Mouse (Mus musculus): Measurements from ENCODE around the gene Arhgef1. TPM values are rescaled to one million over a fixed set of nuclear protein-coding genes. Genes with fewer than 3 reads are reported as not detected.

The Arhgef1 gene
- polyA plus RNA-seq, 1 experiment from 2014 or later: 101 TPM

DNA sequence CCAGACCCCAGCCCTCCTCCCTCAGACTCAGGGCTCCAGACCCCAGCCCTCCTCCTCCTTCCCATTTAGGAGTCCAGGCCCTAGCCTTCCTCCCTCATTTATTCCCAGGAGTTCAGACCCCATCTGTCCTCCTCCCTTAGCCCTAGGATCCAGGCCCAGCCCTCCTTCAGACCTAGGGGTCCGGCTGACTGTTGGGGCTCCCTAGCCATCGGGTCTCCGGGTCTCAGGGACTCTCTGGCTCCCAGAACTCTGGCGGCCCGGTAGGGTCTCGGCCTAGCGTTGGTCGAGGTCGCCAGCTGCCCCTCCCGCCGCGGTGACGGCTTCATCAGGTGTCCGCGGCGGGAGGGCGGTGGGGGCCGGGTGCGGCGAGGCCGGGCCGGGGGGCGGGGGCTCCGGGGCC, 51.3 kb downstream of the Arhgef1 start:
- no peaks in the 10 kb centered on the region for H3K36me3 ChIP-seq
- H3K4me3 ChIP-seq (replicated peaks): peak overlapping the region; percentile 44
- H3K4me1 ChIP-seq: peaks cover 25% of the 10 kb centered on the region
- no peak overlapping the region for H3K27ac ChIP-seq
- H3K27me3 ChIP-seq: peaks cover 85% of the 10 kb centered on the region
- no peaks in the 10 kb centered on the region for H3K9me3 ChIP-seq (replicated peaks)
- WGBS: 0% methylated on average over 15 of the region's 24 CpGs
- peak overlapping the region; percentile 31; the same call in 1 of the 2 replicates for H3K9ac ChIP-seq
- ATAC-seq (replicated peaks; ENCODE audit: low FRiP score): peak; percentile 22; the same call in 1 of the 2 replicates
- H3K4me2 ChIP-seq: peak overlapping the region; percentile 73

DNA sequence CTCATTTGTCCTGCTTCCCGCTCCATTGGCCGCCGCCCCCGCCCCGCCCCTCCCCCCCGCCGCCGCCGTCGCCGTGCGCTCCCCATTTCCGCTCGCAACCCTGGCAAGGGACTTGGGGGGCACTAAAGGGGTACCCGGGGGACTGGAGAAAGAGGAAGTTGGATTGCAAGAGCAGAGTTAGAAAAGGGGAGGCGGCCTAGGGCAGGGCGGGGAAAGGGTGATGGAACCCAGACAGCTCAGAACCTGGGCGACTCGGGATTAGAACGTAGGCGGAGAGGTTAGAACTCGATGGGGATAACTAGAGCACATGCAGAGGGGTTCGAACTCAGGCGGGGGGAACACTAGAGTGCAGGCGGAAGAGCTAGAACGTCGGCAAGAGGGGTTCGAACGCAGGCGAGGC, 51.7 kb downstream of the Arhgef1 start:
- Histone ChIP-seq H3K27me3 (peaks cover 80% of the 10 kb centered on the region), H3K36me3 (no peaks in the 10 kb centered on the region), H3K4me1 (peaks cover 25% of the 10 kb centered on the region), H3K27ac (no peak overlapping the region), H3K4me2 (peak overlapping the region; percentile 73), H3K9ac (peak overlapping the region; percentile 31; the same call in 1 of the 2 replicates), H3K9me3 (replicated peaks) (no peaks in the 10 kb centered on the region), H3K4me3 (replicated peaks) (peak overlapping the region; percentile 44)
- 1% methylated on average over 29 of the region's 30 CpGs for WGBS
- 0 out of 2 replicates have a peak, but pooled peaks have one; percentile 10 for ATAC-seq (replicated peaks; ENCODE audit: low FRiP score)

DNA sequence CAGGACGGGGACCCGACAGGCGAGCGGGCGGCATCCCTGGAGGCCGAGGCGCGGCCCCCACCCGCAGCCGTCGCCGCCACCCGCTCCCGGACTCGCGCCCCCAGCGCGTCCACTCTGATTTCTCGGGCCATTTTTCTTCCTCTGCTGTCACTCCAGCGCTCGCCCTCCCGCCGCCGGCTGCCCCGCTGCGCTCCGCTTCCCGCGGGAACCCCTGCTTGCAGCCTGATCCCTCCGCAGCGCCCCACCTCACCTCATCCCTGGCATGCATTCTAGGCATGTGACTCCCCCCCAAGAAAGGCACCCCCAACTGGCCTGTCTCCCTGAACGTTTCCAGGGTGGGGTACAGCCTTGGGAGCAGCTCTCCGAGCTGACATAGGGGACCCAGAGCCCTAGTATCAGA, 52.5 kb downstream of the Arhgef1 start:
- peaks cover 72% of the 10 kb centered on the region for H3K27me3 ChIP-seq
- H3K4me1 ChIP-seq: peaks cover 20% of the 10 kb centered on the region
- no peaks in the 10 kb centered on the region for H3K36me3 ChIP-seq
- no peaks in the 10 kb centered on the region for H3K9me3 ChIP-seq (replicated peaks)
- H3K27ac ChIP-seq: no peak overlapping the region
- 0 out of 2 replicates have a peak overlapping the region, but pooled peaks have one; percentile 27 for H3K9ac ChIP-seq
- no peak for ATAC-seq (replicated peaks; ENCODE audit: low FRiP score)
- H3K4me3 ChIP-seq (replicated peaks): peak overlapping the region; percentile 44
- H3K4me2 ChIP-seq: peak overlapping the region; percentile 73
- 3% methylated on average over 33 of the region's 33 CpGs for WGBS

DNA sequence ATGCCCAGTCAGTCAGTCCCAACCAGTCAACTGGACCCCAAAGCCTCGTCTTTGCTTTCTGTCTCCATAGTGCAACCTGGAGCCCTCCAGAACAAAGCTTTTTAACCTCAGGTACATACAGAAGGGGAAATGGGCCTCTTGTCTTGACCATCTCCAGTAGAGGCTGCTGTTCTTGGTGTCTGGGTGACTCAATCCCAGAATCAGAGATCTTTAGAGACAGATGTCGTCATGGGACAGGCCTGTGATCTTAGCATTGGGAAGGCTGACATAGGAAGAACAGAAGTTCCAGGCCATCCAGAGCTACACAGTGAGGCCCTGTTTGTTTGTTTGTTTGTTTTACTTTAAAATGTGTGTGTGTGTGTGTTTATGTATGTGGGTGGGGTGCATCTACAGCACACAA, 61.6 kb downstream of the Arhgef1 start:
- H3K27me3 ChIP-seq: no peaks in the 10 kb centered on the region
- H3K36me3 ChIP-seq: 0 out of 2 replicates have a peak, but pooled peaks cover under 1% of the 10 kb centered on the region
- no peak overlapping the region for H3K4me2 ChIP-seq
- WGBS: 70% methylated on average over 2 of the region's 2 CpGs
- no peak overlapping the region for H3K27ac ChIP-seq
- H3K4me1 ChIP-seq: 0 out of 2 replicates have a peak, but pooled peaks cover 2% of the 10 kb centered on the region
- no peaks in the 10 kb centered on the region for H3K9me3 ChIP-seq (replicated peaks)
- ATAC-seq (replicated peaks; ENCODE audit: low FRiP score): no peak
- no peak overlapping the region for H3K4me3 ChIP-seq (replicated peaks)
- H3K9ac ChIP-seq: no peak overlapping the region

DNA sequence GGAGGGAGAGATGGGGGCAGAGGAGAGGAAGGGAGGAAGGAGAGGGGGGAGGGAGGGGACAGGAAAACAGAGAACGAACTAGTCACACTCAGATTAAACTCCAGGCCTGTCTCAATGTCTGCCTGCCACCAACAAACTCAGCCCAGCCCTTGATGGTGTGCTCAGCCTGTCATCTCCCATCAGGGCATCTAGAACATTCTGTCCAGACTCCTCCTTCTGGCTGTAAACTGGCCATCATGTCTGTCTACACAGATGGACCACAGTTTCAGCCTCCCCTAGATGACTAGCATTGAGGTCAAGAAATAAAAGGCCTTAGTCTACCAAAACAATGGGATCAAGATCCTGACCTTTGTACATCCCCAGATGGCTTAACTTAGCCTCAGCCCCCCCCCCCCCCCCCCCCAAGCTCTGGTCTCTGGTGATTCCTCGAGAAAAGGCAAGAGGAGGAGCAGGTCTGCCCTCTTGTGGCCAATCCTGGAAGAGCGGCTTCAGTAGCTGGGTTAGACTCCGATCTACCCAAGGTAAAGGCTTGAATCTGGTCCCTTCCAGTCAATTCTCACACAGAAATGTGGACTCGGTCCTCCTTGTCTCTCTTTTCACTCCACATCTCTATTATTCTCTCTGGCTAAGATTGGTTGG, 62.3 kb downstream of the Arhgef1 start:
- Histone ChIP-seq H3K36me3 (peaks cover 8% of the 10 kb centered on the region), H3K27me3 (no peaks in the 10 kb centered on the region), H3K9me3 (replicated peaks) (no peaks in the 10 kb centered on the region), H3K4me3 (replicated peaks) (no peak overlapping the region), H3K9ac (no peak overlapping the region), H3K4me2 (no peak overlapping the region), H3K27ac (no peak overlapping the region), H3K4me1 (0 out of 2 replicates have a peak, but pooled peaks cover 2% of the 10 kb centered on the region)
- 11% methylated on average over 5 of the region's 5 CpGs for WGBS
- ATAC-seq (replicated peaks; ENCODE audit: low FRiP score): peak; percentile 57; the same call in 1 of the 2 replicates

GRCm38 (mm10) chr7:24967966-24968365, 65.3 kb downstream of the Arhgef1 start:
- H3K27me3 ChIP-seq: no peaks in the 10 kb centered on the region

DNA sequence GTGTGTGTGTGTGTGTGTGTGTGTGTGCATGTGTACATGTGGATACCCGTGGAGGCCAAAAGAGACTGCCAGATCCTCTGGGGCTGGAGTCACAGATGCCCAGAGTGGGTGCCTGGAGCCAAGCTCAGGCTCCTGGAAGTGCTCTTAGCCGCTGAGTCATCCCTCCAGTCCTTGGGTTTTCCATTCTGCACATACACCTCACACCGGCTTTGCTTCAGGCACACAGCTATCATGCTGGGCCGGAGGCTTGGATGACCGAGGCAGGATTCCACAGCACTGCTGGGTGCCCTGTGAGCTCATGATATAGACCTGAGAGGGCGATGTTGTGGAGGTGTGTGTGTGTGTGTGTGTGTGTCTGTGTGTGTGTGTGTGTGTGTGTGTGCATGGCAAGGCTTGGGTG, 65.8 kb downstream of the Arhgef1 start:
- H3K36me3 ChIP-seq: peaks cover 9% of the 10 kb centered on the region
- H3K27me3 ChIP-seq: no peaks in the 10 kb centered on the region
- no peak for ATAC-seq (replicated peaks; ENCODE audit: low FRiP score)
- H3K4me1 ChIP-seq: peaks cover 7% of the 10 kb centered on the region
- no peak overlapping the region for H3K27ac ChIP-seq
- no peaks in the 10 kb centered on the region for H3K9me3 ChIP-seq (replicated peaks)
- no peak overlapping the region for H3K4me2 ChIP-seq
- H3K4me3 ChIP-seq (replicated peaks): no peak overlapping the region
- 80% methylated on average over 6 of the region's 6 CpGs for WGBS
- H3K9ac ChIP-seq: no peak overlapping the region

More at GRCm38 (mm10) chr7:24967966-24968365, 65.3 kb downstream of the Arhgef1 start:
- H3K4me1 ChIP-seq: peaks cover 7% of the 10 kb centered on the region
- H3K4me3 ChIP-seq (replicated peaks): no peak overlapping the region
- H3K36me3 ChIP-seq: peaks cover 9% of the 10 kb centered on the region
- no peak for ATAC-seq (replicated peaks; ENCODE audit: low FRiP score)
- 86% methylated on average over 8 of the region's 8 CpGs for WGBS
- no peak overlapping the region for H3K9ac ChIP-seq
- H3K9me3 ChIP-seq (replicated peaks): no peaks in the 10 kb centered on the region
- H3K27ac ChIP-seq: no peak overlapping the region
- no peak overlapping the region for H3K4me2 ChIP-seq

DNA sequence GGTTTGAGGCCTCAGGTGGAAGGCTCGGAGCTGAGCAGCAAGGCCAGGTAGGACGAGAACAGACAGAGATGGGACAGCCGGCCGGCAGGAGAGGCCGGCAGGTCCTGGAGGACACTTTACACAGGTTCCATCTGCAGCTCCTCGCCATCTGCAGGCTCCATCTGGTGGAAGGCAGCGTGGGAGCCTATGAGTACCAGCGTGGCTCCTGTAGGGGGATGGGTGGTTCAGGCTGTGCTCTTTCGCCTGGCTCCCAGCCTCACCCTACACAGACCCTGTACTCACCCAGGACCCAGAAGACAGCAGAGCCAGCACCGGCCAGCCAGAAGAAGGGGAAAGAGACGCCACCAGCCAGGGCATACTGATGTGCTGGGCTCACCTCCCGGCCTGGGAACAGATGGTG, 67.1 kb downstream of the Arhgef1 start:
- no peak overlapping the region for H3K4me2 ChIP-seq
- peaks cover 9% of the 10 kb centered on the region for H3K36me3 ChIP-seq
- H3K27me3 ChIP-seq: no peaks in the 10 kb centered on the region
- H3K9me3 ChIP-seq (replicated peaks): no peaks in the 10 kb centered on the region
- no peak overlapping the region for H3K9ac ChIP-seq
- 83% methylated on average over 12 of the region's 12 CpGs for WGBS
- H3K4me1 ChIP-seq: peaks cover 7% of the 10 kb centered on the region
- no peak overlapping the region for H3K27ac ChIP-seq
- H3K4me3 ChIP-seq (replicated peaks): no peak overlapping the region
- no peak for ATAC-seq (replicated peaks; ENCODE audit: low FRiP score)

- H3K9me3 ChIP-seq (replicated peaks): no peaks in the 10 kb centered on the region
- 99% methylated on average over 3 of the region's 3 CpGs for WGBS
- H3K4me3 ChIP-seq (replicated peaks): no peak overlapping the region
- H3K27ac ChIP-seq: no peak overlapping the region
- no peak for ATAC-seq (replicated peaks; ENCODE audit: low FRiP score)
- no peaks in the 10 kb centered on the region for H3K27me3 ChIP-seq
- no peak overlapping the region for H3K9ac ChIP-seq
- H3K36me3 ChIP-seq: peaks cover 9% of the 10 kb centered on the region
- H3K4me1 ChIP-seq: peaks cover 6% of the 10 kb centered on the region
- no peak overlapping the region for H3K4me2 ChIP-seq
Observed at GRCm38 (mm10) chr7:24970341-24970740, 67.6 kb downstream of the Arhgef1 start.

DNA sequence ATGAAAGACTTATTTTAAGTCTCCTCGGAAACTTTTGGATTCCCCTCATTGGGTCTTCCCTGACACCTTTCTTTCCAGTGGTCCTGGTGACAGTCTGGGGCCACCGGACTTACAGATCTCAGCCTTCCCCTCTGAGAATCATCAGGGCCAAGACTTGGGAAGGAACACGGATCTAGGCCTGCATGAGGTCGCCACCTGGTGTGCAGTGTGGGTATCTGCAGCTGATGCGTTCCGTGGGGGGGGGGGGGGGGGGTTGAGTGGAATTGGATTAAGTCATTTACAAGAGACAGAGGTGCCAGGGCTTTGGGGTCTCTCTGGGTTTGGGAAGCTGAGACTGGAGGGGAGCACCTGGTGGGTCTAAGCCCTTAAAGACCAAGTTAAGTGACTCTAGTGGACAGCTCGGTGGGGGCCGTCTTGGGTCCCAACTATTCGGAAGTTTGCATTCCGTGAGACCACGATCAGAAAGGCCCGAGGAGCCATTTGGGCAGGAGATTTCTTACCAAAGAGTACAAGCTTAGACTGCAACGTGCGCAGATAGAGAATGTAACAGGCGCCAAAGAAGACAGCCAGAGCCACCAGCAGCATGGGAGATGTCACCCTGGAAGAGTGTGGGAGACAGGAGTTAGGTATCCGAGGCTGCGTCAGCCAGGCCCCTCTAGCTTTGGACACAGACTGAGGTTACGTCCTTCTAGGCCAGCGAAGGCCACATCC, 68.7 kb downstream of the Arhgef1 start:
- H3K27me3 ChIP-seq: no peaks in the 10 kb centered on the region
- H3K4me3 ChIP-seq (replicated peaks): peak overlapping the region; percentile 75
- ATAC-seq (replicated peaks; ENCODE audit: low FRiP score): no peak
- H3K9ac ChIP-seq: peak overlapping the region; percentile 72
- H3K9me3 ChIP-seq (replicated peaks): no peaks in the 10 kb centered on the region
- H3K36me3 ChIP-seq: peaks cover 9% of the 10 kb centered on the region
- H3K27ac ChIP-seq: 0 out of 2 replicates have a peak overlapping the region, but pooled peaks have one; percentile 77
- WGBS: 9% methylated on average over 19 of the region's 19 CpGs
- H3K4me1 ChIP-seq: peaks cover 5% of the 10 kb centered on the region
- peak overlapping the region; percentile 78 for H3K4me2 ChIP-seq

DNA sequence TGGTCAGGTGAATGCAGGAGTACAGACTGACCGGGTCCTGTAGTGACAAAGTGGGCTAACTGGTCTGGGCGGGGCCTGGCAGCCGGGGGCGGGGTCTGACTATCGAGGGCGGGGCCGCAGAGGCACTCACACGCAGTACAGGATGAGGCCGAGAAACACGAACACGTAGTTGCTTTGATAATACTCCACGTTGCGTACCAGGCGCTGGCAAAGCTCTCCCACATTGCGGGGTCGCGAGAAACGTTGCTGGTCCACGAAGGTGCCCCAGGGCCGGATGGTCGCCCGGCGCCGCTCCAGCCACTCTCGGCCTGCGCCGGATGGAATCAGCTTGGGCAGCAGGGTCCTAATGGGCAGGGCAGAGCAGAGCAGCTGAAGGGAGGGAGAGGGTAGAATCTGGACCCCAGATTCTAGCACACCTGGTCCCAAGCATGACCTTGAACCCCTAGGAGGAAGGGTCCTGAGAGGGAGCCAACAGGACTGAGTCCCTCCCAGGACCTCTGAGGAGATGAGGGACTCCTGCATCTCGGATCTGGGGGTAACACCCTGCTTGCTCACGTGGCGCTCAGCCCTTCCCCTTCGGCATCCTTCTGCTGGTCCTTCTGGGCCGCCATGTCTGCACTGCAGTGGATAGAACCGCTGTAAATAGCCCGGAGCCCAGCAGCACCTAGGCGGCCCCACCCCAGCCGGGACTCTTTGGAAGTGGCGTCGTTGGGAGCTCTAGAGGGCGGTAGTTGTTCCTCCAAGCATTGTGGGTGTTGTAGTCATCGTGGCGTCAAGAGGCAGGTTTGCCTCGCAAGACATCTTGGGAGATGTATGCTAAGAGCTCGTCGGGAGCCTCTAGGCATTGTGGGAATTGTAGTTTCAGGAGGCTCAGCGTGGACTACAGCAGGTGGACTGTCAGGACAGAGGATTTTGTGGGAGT, 69.5 kb downstream of the Arhgef1 start, which contains the start of gene Rabac1:
Rabac1 (minus strand) TSS at position 783 of the 922 bp plus-strand sequence.
- WGBS: under 1% methylated on average over 45 of the region's 45 CpGs
- H3K4me1 ChIP-seq: peaks cover 5% of the 10 kb centered on the region
- H3K36me3 ChIP-seq: peaks cover 9% of the 10 kb centered on the region
- H3K9ac ChIP-seq: peak within 1 kb of the TSS; percentile 72
- peak within 1 kb of the TSS; percentile 78 for H3K4me2 ChIP-seq
- H3K27ac ChIP-seq: peak within 1 kb of the TSS; percentile 77
- H3K9me3 ChIP-seq (replicated peaks): no peaks in the 10 kb centered on the region
- peak within 1 kb of the TSS; percentile 75 for H3K4me3 ChIP-seq (replicated peaks)
- ATAC-seq (replicated peaks; ENCODE audit: low FRiP score): peak; percentile 93
- no peaks in the 10 kb centered on the region for H3K27me3 ChIP-seq

All from kidney, embryonic 15.5 days (tissue).